Mouse (Mus musculus): ENCODE results near the gene Il4ra. TPM values are rescaled to one million over a fixed set of nuclear protein-coding genes. Genes with fewer than 3 reads are reported as not detected.
A peak's percentile ranks its signal among the peaks of the same experiment; 100 is the strongest.

Il4ra gene
- polyA plus RNA-seq, 1 experiment from 2014 or later = 4.5 TPM

GRCm38 (mm10) chr7:125550881-125551381 lies 989 bp upstream of the Il4ra start:
- Histone ChIP-seq H3K4me1 (replicated peaks) (peaks cover 44% of the 10 kb centered on the region), H3K4me3 (no peak overlapping the region), H3K9me3 (replicated peaks) (no peaks in the 10 kb centered on the region), H3K36me3 (no peaks in the 10 kb centered on the region), H3K9ac (no peak overlapping the region), H3K27ac (peak overlapping the region; percentile 61), H3K4me2 (peak overlapping the region; percentile 98), H3K27me3 (0 out of 2 replicates have a peak, but pooled peaks cover 6% of the 10 kb centered on the region)
- ATAC-seq (replicated peaks; ENCODE audit: insufficient number of reproducible peaks, insufficient read depth, low FRiP score, low read depth) = no peak
- 38% methylated on average over 6 of the region's 6 CpGs for WGBS

- Histone ChIP-seq H3K27me3 (0 out of 2 replicates have a peak, but pooled peaks cover 6% of the 10 kb centered on the region), H3K9me3 (replicated peaks) (no peaks in the 10 kb centered on the region), H3K27ac (no peak overlapping the region), H3K4me1 (replicated peaks) (peaks cover 46% of the 10 kb centered on the region), H3K4me2 (peak overlapping the region; percentile 98), H3K36me3 (no peaks in the 10 kb centered on the region), H3K9ac (peak overlapping the region; percentile 78; the same call in 1 of the 2 replicates), H3K4me3 (peak overlapping the region; percentile 77)
- no peak for ATAC-seq (replicated peaks; ENCODE audit: insufficient number of reproducible peaks, insufficient read depth, low FRiP score, low read depth)
- 70% methylated on average over 11 of the region's 11 CpGs for WGBS
Measured at GRCm38 (mm10) chr7:125552851-125553555, 1.1 kb downstream of the Il4ra start.

GRCm38 (mm10) chr7:125553653-125554428 lies 1.9 kb downstream of the Il4ra start:
- H3K4me1 ChIP-seq (replicated peaks) = peaks cover 46% of the 10 kb centered on the region
- peak overlapping the region; percentile 77 for H3K4me3 ChIP-seq
- no peaks in the 10 kb centered on the region for H3K36me3 ChIP-seq
- no peaks in the 10 kb centered on the region for H3K9me3 ChIP-seq (replicated peaks)
- no peak for ATAC-seq (replicated peaks; ENCODE audit: insufficient number of reproducible peaks, insufficient read depth, low FRiP score, low read depth)
- H3K9ac ChIP-seq = no peak overlapping the region
- H3K27ac ChIP-seq = no peak overlapping the region
- 0 out of 2 replicates have a peak, but pooled peaks cover 6% of the 10 kb centered on the region for H3K27me3 ChIP-seq
- 87% methylated on average over 13 of the region's 13 CpGs for WGBS
- H3K4me2 ChIP-seq = peak overlapping the region; percentile 98; the same call in 1 of the 2 replicates

GRCm38 (mm10) chr7:125554456-125555114 lies 2.7 kb downstream of the Il4ra start:
- no peak overlapping the region for H3K27ac ChIP-seq
- 78% methylated on average over 9 of the region's 9 CpGs for WGBS
- H3K9ac ChIP-seq = no peak overlapping the region
- H3K9me3 ChIP-seq (replicated peaks) = no peaks in the 10 kb centered on the region
- H3K36me3 ChIP-seq = no peaks in the 10 kb centered on the region
- 0 out of 2 replicates have a peak, but pooled peaks cover 6% of the 10 kb centered on the region for H3K27me3 ChIP-seq
- H3K4me2 ChIP-seq = peak overlapping the region; percentile 3; the same call in 1 of the 2 replicates
- H3K4me3 ChIP-seq = no peak overlapping the region
- peaks cover 47% of the 10 kb centered on the region for H3K4me1 ChIP-seq (replicated peaks)
- no peak for ATAC-seq (replicated peaks; ENCODE audit: insufficient number of reproducible peaks, insufficient read depth, low FRiP score, low read depth)

- H3K4me2 ChIP-seq = no peak overlapping the region; the same call in 1 of the 2 replicates
- ATAC-seq (replicated peaks; ENCODE audit: insufficient number of reproducible peaks, insufficient read depth, low FRiP score, low read depth) = no peak
- H3K4me1 ChIP-seq (replicated peaks) = peaks cover 48% of the 10 kb centered on the region
- no peak overlapping the region for H3K9ac ChIP-seq
- 67% methylated on average over 7 of the region's 7 CpGs for WGBS
- no peak overlapping the region for H3K4me3 ChIP-seq
- H3K36me3 ChIP-seq = no peaks in the 10 kb centered on the region
- no peak overlapping the region for H3K27ac ChIP-seq
- no peaks in the 10 kb centered on the region for H3K9me3 ChIP-seq (replicated peaks)
- H3K27me3 ChIP-seq = 0 out of 2 replicates have a peak, but pooled peaks cover 6% of the 10 kb centered on the region
Measured at GRCm38 (mm10) chr7:125555351-125555872, 3.5 kb downstream of the Il4ra start.

GRCm38 (mm10) chr7:125556096-125556495 lies 4.2 kb downstream of the Il4ra start:
- Histone ChIP-seq H3K4me3 (no peak overlapping the region), H3K27ac (no peak overlapping the region), H3K4me2 (no peak overlapping the region; the same call in 1 of the 2 replicates), H3K9ac (no peak overlapping the region), H3K9me3 (replicated peaks) (no peaks in the 10 kb centered on the region), H3K4me1 (replicated peaks) (peaks cover 47% of the 10 kb centered on the region), H3K36me3 (no peaks in the 10 kb centered on the region), H3K27me3 (0 out of 2 replicates have a peak, but pooled peaks cover 6% of the 10 kb centered on the region)
- WGBS = 50% methylated on average over 4 of the region's 4 CpGs
- ATAC-seq (replicated peaks; ENCODE audit: insufficient number of reproducible peaks, insufficient read depth, low FRiP score, low read depth) = no peak

- no peaks in the 10 kb centered on the region for H3K36me3 ChIP-seq
- H3K4me2 ChIP-seq = no peak overlapping the region
- no peaks in the 10 kb centered on the region for H3K9me3 ChIP-seq (replicated peaks)
- peaks cover 42% of the 10 kb centered on the region for H3K4me1 ChIP-seq (replicated peaks)
- no peak overlapping the region for H3K4me3 ChIP-seq
- H3K9ac ChIP-seq = no peak overlapping the region
- WGBS = 52% methylated on average over 8 of the region's 8 CpGs
- no peak overlapping the region for H3K27ac ChIP-seq
- no peak for ATAC-seq (replicated peaks; ENCODE audit: insufficient number of reproducible peaks, insufficient read depth, low FRiP score, low read depth)
- H3K27me3 ChIP-seq = 0 out of 2 replicates have a peak, but pooled peaks cover 6% of the 10 kb centered on the region
Measured at GRCm38 (mm10) chr7:125556865-125557264, 4.9 kb downstream of the Il4ra start.

- H3K27me3 ChIP-seq = no peaks in the 10 kb centered on the region
- H3K27ac ChIP-seq = no peak overlapping the region
- no peak overlapping the region for H3K4me3 ChIP-seq
- H3K9ac ChIP-seq = no peak overlapping the region
- peaks cover 33% of the 10 kb centered on the region for H3K4me1 ChIP-seq (replicated peaks)
- no peaks in the 10 kb centered on the region for H3K9me3 ChIP-seq (replicated peaks)
- no peak overlapping the region for H3K4me2 ChIP-seq
- H3K36me3 ChIP-seq = no peaks in the 10 kb centered on the region
- ATAC-seq (replicated peaks; ENCODE audit: insufficient number of reproducible peaks, insufficient read depth, low FRiP score, low read depth) = no peak
- WGBS = 69% methylated on average over 4 of the region's 4 CpGs
Measured at GRCm38 (mm10) chr7:125558401-125558945, 6.6 kb downstream of the Il4ra start.

GRCm38 (mm10) chr7:125558997-125559396 lies 7.1 kb downstream of the Il4ra start:
- no peak for ATAC-seq (replicated peaks; ENCODE audit: insufficient number of reproducible peaks, insufficient read depth, low FRiP score, low read depth)
- Histone ChIP-seq H3K9ac (no peak overlapping the region), H3K4me1 (replicated peaks) (peaks cover 30% of the 10 kb centered on the region), H3K4me3 (no peak overlapping the region), H3K27ac (no peak overlapping the region), H3K36me3 (no peaks in the 10 kb centered on the region), H3K9me3 (replicated peaks) (no peaks in the 10 kb centered on the region), H3K27me3 (no peaks in the 10 kb centered on the region), H3K4me2 (no peak overlapping the region)
- WGBS = 61% methylated on average over 5 of the region's 5 CpGs

- H3K4me3 ChIP-seq = no peak overlapping the region
- H3K27me3 ChIP-seq = no peaks in the 10 kb centered on the region
- H3K36me3 ChIP-seq = no peaks in the 10 kb centered on the region
- no peaks in the 10 kb centered on the region for H3K9me3 ChIP-seq (replicated peaks)
- WGBS = 81% methylated on average over 10 of the region's 10 CpGs
- H3K4me2 ChIP-seq = no peak overlapping the region
- no peak overlapping the region for H3K27ac ChIP-seq
- ATAC-seq (replicated peaks; ENCODE audit: insufficient number of reproducible peaks, insufficient read depth, low FRiP score, low read depth) = no peak; the same call in 1 of the 2 replicates
- H3K9ac ChIP-seq = no peak overlapping the region
- H3K4me1 ChIP-seq (replicated peaks) = peaks cover 27% of the 10 kb centered on the region
Measured at GRCm38 (mm10) chr7:125559537-125559936, 7.6 kb downstream of the Il4ra start.

All from heart, embryonic 15.5 days (tissue).